Mouse (Mus musculus): ENCODE results near the gene Tfrc.

GRCm38 (mm10) chr16:32654071-32654733, 45.5 kb downstream of the Tfrc start:
- no peak for TF ChIP-seq EP300 (IDR thresholded peaks at IDR 0.05; ENCODE audit: low read depth)
- no peak for TF ChIP-seq CTCF (IDR thresholded peaks at IDR 0.05; ENCODE audit: low read depth)

Measured in liver, embryonic 14.5 days (tissue).